Mouse (Mus musculus) adrenal gland (tissue): ENCODE data around the gene Txn1.

Source experiments
- intact Hi-C: fragments of 180-260 bp; cut with DNase I; formaldehyde crosslinking; loops from one replicate; pipeline ENCODE4 v1.15.1; 2025

The Txn1 gene

GRCm38 (mm10) chr4:57904211-57904610 is 52.0 kb downstream of the Txn1 start:
- intact Hi-C loops = loop anchor here (5.0 to 10.0 kb wide), 4 partner anchors 173 to 459 kb away; no protein-coding TSS in a partner anchor

- intact Hi-C loops = loop anchor here (5.0 to 10.0 kb wide), 4 partner anchors 175 to 458 kb away; no protein-coding TSS in a partner anchor
Measured at GRCm38 (mm10) chr4:57902619-57903018, 53.6 kb downstream of the Txn1 start.

- intact Hi-C loops = loop anchor here (5.0 to 10.0 kb wide), 4 partner anchors 176 to 456 kb away; no protein-coding TSS in a partner anchor
Measured at GRCm38 (mm10) chr4:57901210-57901609, 55.0 kb downstream of the Txn1 start.

GRCm38 (mm10) chr4:57896631-57897030 is 59.6 kb downstream of the Txn1 start:
- intact Hi-C loops = no loop called here

GRCm38 (mm10) chr4:57895902-57896301 is 60.3 kb downstream of the Txn1 start:
- intact Hi-C loops = no loop called here

GRCm38 (mm10) chr4:57895140-57895539 is 61.1 kb downstream of the Txn1 start:
- intact Hi-C loops = no loop called here
